Mouse (Mus musculus) hindbrain, embryonic 16.5 days (tissue): Measurements from ENCODE around the gene Ppp1r11. TPM values are rescaled to one million over a fixed set of nuclear protein-coding genes. Genes with fewer than 3 reads are reported as not detected.

ENCODE experiments used
- ATAC-seq: fragments of 200-750 bp; cut with Nextera tagmentation; 2 replicates; pipeline ENCODE4 v1.8.0; 2017; ENCODE audit warnings: moderate TSS enrichment, moderate library complexity
- H3K27ac ChIP-seq: fragments of 300-500 bp; sonication (generic); 2 replicates; pipeline ENCODE4 v1.5.1; 2014; ENCODE audit warnings: low read depth, mild to moderate bottlenecking, control low read depth, low read length, moderate library complexity
- H3K27me3 ChIP-seq: fragments of 300-500 bp; sonication (generic); replicated peaks from 2 replicates; pipeline ENCODE4 v1.6.1; 2014; ENCODE audit warnings: low read length; ENCODE audit not compliant: control insufficient read depth, insufficient read depth
- H3K36me3 ChIP-seq: fragments of 300-500 bp; sonication (generic); 2 replicates; pipeline ENCODE4 v1.6.1; 2014; ENCODE audit warnings: mild to moderate bottlenecking, low read length, moderate library complexity, mixed read lengths; ENCODE audit not compliant: control insufficient read depth, insufficient read depth
- H3K4me1 ChIP-seq: fragments of 300-500 bp; sonication (generic); 2 replicates; pipeline ENCODE4 v1.6.1; 2014; ENCODE audit warnings: low read depth, low read length; ENCODE audit not compliant: control insufficient read depth, insufficient read depth
- H3K4me2 ChIP-seq: fragments of 300-500 bp; sonication (generic); 2 replicates; pipeline ENCODE4 v1.6.1; 2014; ENCODE audit warnings: mild to moderate bottlenecking, low read length, control low read depth, moderate library complexity
- H3K4me3 ChIP-seq: fragments of 300-500 bp; sonication (generic); 2 replicates; pipeline ENCODE4 v1.5.1; 2014; ENCODE audit warnings: mild to moderate bottlenecking, low read length, control low read depth, moderate library complexity
- H3K9ac ChIP-seq: fragments of 300-500 bp; sonication (generic); 2 replicates; pipeline ENCODE4 v1.6.1; 2014; ENCODE audit warnings: low read depth, mild to moderate bottlenecking, control low read depth, low read length, moderate library complexity
- H3K9me3 ChIP-seq: fragments of 300-500 bp; sonication (generic); 2 replicates; pipeline ENCODE4 v1.6.1; 2014; ENCODE audit warnings: mild to moderate bottlenecking, low read length, moderate library complexity; ENCODE audit not compliant: control insufficient read depth
- WGBS: fragments of 180-500 bp; shearing (Covaris S2); extraction: QIAGEN DNeasy Blood & Tissue Kit; methylation state at CpG from one replicate; pipeline ENCODE4 v1.1.7; 2014; 5-methylcytosine and 5-hydroxymethylcytosine counted together
- polyA plus RNA-seq: library from polyadenylated mRNA; unstranded; fragments of >200 nt; fragmentation: Nextera tagmentation; extraction: Ambion mirVana; gene quantifications from 2 replicates; pipeline ENCODE4 v1.2.1, GENCODE M21; 2015

Ppp1r11 gene
- polyA plus RNA-seq = 156 and 165 TPM in 2 replicates

- Histone ChIP-seq H3K4me1 (peaks cover 19% of the 10 kb centered on the region), H3K36me3 (peaks cover 12% of the 10 kb centered on the region), H3K9ac (peak within 1 kb of the TSS; percentile 79), H3K4me2 (peak within 1 kb of the TSS; percentile 79), H3K27ac (peak within 1 kb of the TSS; percentile 89), H3K9me3 (no peaks in the 10 kb centered on the region), H3K4me3 (peak within 1 kb of the TSS; percentile 81), H3K27me3 (no peaks in the 10 kb centered on the region)
- WGBS = 2% methylated on average over 36 of the region's 36 CpGs
- peak; percentile 96 for ATAC-seq
Measured at GRCm38 (mm10) chr17:36950981-36951947, at the start of gene Ppp1r11. Gene Ppp1r11 (minus strand): TSS chr17:36951741.

- no peaks in the 10 kb centered on the region for H3K9me3 ChIP-seq
- no peak for ATAC-seq
- peaks cover 6% of the 10 kb centered on the region for H3K4me1 ChIP-seq
- 93% methylated on average over 7 of the region's 7 CpGs for WGBS
- no peak within 1 kb of the TSS for H3K9ac ChIP-seq
- no peaks in the 10 kb centered on the region for H3K27me3 ChIP-seq
- no peak within 1 kb of the TSS for H3K27ac ChIP-seq
- peaks cover 6% of the 10 kb centered on the region for H3K36me3 ChIP-seq
- peak within 1 kb of the TSS; percentile 82 for H3K4me3 ChIP-seq
- peak within 1 kb of the TSS; percentile 67 for H3K4me2 ChIP-seq
Measured at GRCm38 (mm10) chr17:37000863-37001262, 49.3 kb upstream of the Ppp1r11 start, which contains the start of gene Zfp57. Gene Zfp57 (plus strand): TSS chr17:37001163.

- WGBS = 80% methylated on average over 2 of the region's 2 CpGs
- Histone ChIP-seq H3K27me3 (no peaks in the 10 kb centered on the region), H3K4me2 (no peak overlapping the region), H3K9me3 (no peaks in the 10 kb centered on the region), H3K36me3 (no peaks in the 10 kb centered on the region), H3K9ac (no peak overlapping the region), H3K4me1 (no peaks in the 10 kb centered on the region; the same call in 1 of the 2 replicates), H3K27ac (no peak overlapping the region), H3K4me3 (no peak overlapping the region)
- no peak for ATAC-seq
Measured at GRCm38 (mm10) chr17:36998477-36998876, 46.9 kb upstream of the Ppp1r11 start.

GRCm38 (mm10) chr17:36997033-36997735 is 45.6 kb upstream of the Ppp1r11 start:
- ATAC-seq = no peak
- H3K36me3 ChIP-seq = no peaks in the 10 kb centered on the region
- H3K4me2 ChIP-seq = no peak overlapping the region
- no peak overlapping the region for H3K4me3 ChIP-seq
- H3K27ac ChIP-seq = no peak overlapping the region
- H3K4me1 ChIP-seq = no peaks in the 10 kb centered on the region; the same call in 1 of the 2 replicates
- WGBS = 33% methylated on average over 7 of the region's 7 CpGs
- no peaks in the 10 kb centered on the region for H3K27me3 ChIP-seq
- no peaks in the 10 kb centered on the region for H3K9me3 ChIP-seq
- H3K9ac ChIP-seq = no peak overlapping the region

GRCm38 (mm10) chr17:36995448-36995847 is 43.9 kb upstream of the Ppp1r11 start:
- H3K4me2 ChIP-seq = no peak overlapping the region
- H3K4me3 ChIP-seq = no peak overlapping the region
- H3K27me3 ChIP-seq = no peaks in the 10 kb centered on the region
- no peaks in the 10 kb centered on the region for H3K9me3 ChIP-seq
- no peaks in the 10 kb centered on the region for H3K4me1 ChIP-seq
- no peak overlapping the region for H3K9ac ChIP-seq
- ATAC-seq = no peak
- WGBS = 68% methylated on average over 3 of the region's 3 CpGs
- no peaks in the 10 kb centered on the region for H3K36me3 ChIP-seq
- no peak overlapping the region for H3K27ac ChIP-seq

GRCm38 (mm10) chr17:36994528-36994927 is 43.0 kb upstream of the Ppp1r11 start:
- Histone ChIP-seq H3K4me1 (no peaks in the 10 kb centered on the region), H3K27me3 (no peaks in the 10 kb centered on the region), H3K4me2 (no peak overlapping the region), H3K4me3 (no peak overlapping the region), H3K9me3 (no peaks in the 10 kb centered on the region), H3K27ac (no peak overlapping the region), H3K9ac (no peak overlapping the region), H3K36me3 (no peaks in the 10 kb centered on the region)
- WGBS = 80% methylated on average over 2 of the region's 2 CpGs
- ATAC-seq = no peak

- no peak for ATAC-seq
- WGBS = 92% methylated on average over 4 of the region's 4 CpGs
- no peak overlapping the region for H3K9ac ChIP-seq
- H3K27ac ChIP-seq = no peak overlapping the region
- 0 out of 2 replicates have a peak, but pooled peaks cover 2% of the 10 kb centered on the region for H3K27me3 ChIP-seq
- H3K4me3 ChIP-seq = no peak overlapping the region
- no peaks in the 10 kb centered on the region for H3K36me3 ChIP-seq
- no peaks in the 10 kb centered on the region for H3K4me1 ChIP-seq
- no peak overlapping the region for H3K4me2 ChIP-seq
- no peaks in the 10 kb centered on the region for H3K9me3 ChIP-seq
Measured at GRCm38 (mm10) chr17:36993770-36994325, 42.3 kb upstream of the Ppp1r11 start.

GRCm38 (mm10) chr17:36992336-36993104 is 41.0 kb upstream of the Ppp1r11 start:
- Histone ChIP-seq H3K4me2 (no peak overlapping the region), H3K27me3 (peaks cover 2% of the 10 kb centered on the region; the same call in 1 of the 2 replicates), H3K27ac (no peak overlapping the region), H3K4me3 (no peak overlapping the region), H3K9me3 (no peaks in the 10 kb centered on the region), H3K4me1 (no peaks in the 10 kb centered on the region), H3K9ac (no peak overlapping the region), H3K36me3 (no peaks in the 10 kb centered on the region)
- WGBS = 78% methylated on average over 3 of the region's 3 CpGs
- ATAC-seq = no peak
